Mouse (Mus musculus): Measurements from ENCODE around the gene Krt16. TPM values are rescaled to one million over a fixed set of nuclear protein-coding genes. Genes with fewer than 3 reads are reported as not detected.
A peak's percentile ranks its signal among the peaks of the same experiment; 100 is the strongest.

Krt16 gene
- not detected for polyA plus RNA-seq (2021)

DNA sequence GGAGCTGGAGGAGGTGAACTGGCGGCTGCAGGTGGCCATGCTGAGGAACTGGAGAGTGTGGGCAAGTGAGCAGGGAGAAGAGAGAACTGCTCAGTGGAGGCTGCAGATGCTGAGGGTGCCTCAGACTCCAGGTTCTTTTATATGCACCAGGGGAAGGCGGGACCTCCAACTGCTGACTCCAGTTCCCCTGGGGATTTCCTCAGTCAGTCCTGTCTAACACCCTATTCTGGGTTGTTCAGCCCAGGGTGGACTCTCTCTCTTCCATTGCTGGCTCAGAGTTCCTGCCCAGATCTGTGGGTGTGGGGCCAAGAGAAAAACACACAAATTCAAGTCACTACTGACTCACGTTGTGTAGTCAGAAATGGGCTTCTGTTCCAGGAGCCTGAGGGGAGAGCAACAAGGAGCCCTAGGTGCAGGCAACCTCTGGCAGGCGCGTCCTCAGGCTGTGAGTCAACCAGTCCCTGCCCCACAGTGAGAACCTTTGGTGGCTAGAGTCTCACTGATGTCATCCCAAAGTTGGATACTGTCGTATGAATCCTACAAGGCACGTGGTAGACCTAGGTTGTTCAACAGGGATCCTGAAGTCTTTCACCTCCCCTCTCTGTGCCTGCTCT lies at the start of gene Krt16:
TSS of gene Krt16 (minus strand) at position 51 of the 614 bp plus-strand sequence.
- in situ Hi-C loops (cut with MboI; ENCODE audit: low pct_unique_long_range_greater_than_20kb) = no loop called here
- no peaks in the 10 kb centered on the region for H3K27me3 ChIP-seq
- ATAC-seq (no peak), DNase-seq (ENCODE audit: low read depth, low spot score) (no peak)
- ChIA-PET CTCF (no interaction called here), POLR2A (no interaction called here)
- no peak for TF ChIP-seq CTCF (IDR thresholded peaks at IDR 0.05)

DNA sequence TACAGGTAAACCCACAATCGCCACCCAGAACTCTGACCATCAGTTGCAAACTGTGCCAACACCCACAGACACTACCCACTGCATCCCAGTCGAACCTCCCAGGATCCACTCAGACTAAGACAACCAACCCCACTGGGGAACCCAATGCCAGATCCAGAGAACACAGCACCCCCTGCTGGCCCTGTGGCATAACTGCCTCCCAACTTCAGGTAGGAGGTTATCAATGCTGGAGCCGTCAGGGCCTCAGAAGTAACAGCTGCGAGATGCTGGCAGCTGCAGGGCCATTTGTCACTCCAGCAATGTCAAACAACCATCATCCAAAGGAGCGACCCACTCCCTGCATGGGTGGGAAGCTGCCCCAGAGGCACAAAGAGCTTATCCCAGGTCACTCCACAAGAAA lies 49.1 kb upstream of the Krt16 start:
- in situ Hi-C loops (cut with MboI; ENCODE audit: low pct_unique_long_range_greater_than_20kb) = loop anchor here (5.0 kb wide), 3 partner anchors 290 to 836 kb away; no protein-coding TSS in a partner anchor
- DNase-seq (ENCODE audit: low read depth, low spot score) = no peak
- peak; percentile 64 for TF ChIP-seq CTCF (IDR thresholded peaks at IDR 0.05)
- CTCF ChIA-PET = interaction anchor here (1.0 to 11.7 kb wide), 11 partner anchors 8 to 912 kb away, joined by 3 to 210 read pairs (median 5); no protein-coding TSS in a partner anchor
- POLR2A ChIA-PET = interaction anchor here (0.6 to 0.8 kb wide), 2 partner anchors 9 to 129 kb away, joined by 3 to 10 read pairs; no protein-coding TSS in a partner anchor
- no peaks in the 10 kb centered on the region for H3K27me3 ChIP-seq
- no peak for ATAC-seq

DNA sequence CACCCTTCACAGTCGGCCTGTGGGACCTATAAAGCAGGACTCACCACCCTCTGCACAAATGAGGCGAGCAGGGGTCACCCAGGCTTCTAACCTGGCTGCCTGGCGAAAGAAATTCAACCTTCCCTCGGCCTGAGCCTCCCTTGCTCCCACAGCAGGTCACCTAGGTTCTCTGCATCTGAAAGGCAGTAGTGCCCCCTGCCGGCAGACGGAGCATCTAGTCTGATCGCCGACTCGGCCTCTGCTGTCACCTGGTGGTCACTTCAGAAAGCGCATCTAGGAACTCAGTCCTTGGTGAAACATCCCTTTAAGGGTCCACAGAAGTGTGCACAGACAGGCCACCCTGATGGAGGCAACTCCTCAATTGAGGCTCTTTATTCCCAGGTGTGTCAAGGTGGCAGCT lies 46.6 kb upstream of the Krt16 start:
- in situ Hi-C loops (cut with MboI; ENCODE audit: low pct_unique_long_range_greater_than_20kb) = loop anchor here (5.0 kb wide), 3 partner anchors 288 to 833 kb away; no protein-coding TSS in a partner anchor

DNA sequence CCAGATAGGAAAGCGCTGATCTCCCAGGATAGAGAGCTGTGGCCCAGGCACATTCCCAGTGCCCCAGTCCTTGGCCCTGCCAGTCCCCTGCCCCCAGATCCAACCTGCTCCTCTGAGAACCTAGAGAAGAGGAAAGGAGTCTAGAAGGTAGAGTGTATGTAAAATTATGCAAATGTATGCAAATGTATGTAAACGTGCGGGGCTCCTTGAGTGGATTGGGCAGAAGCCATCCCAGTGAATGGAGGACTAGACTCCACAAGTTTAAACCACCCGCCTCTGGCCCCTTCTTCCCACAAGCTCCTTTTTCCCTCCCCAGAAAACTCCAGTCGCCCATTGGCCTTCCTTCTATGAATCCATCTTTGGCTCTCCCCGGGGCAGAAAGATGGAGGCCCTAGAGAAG lies 44.2 kb upstream of the Krt16 start:
- ChIA-PET POLR2A (no interaction called here), CTCF (interaction anchor here (1.3 to 11.7 kb wide), 2 partner anchors 9 to 14 kb away, joined by 3 to 210 read pairs; no protein-coding TSS in a partner anchor)
- ATAC-seq (no peak), DNase-seq (ENCODE audit: low read depth, low spot score) (no peak)
- no peaks in the 10 kb centered on the region for H3K27me3 ChIP-seq
- TF ChIP-seq CTCF (IDR thresholded peaks at IDR 0.05) = no peak
- in situ Hi-C loops (cut with MboI; ENCODE audit: low pct_unique_long_range_greater_than_20kb) = loop anchor here (5.0 kb wide), 1 partner anchor 911 kb away; no protein-coding TSS in a partner anchor

More for the DNA sequence above, 46.6 kb upstream of the Krt16 start:
- POLR2A ChIA-PET = interaction anchor here (0.9 kb wide), 1 partner anchor 832 kb away, joined by 3 read pairs; no protein-coding TSS in a partner anchor
- CTCF ChIA-PET = interaction anchor here (0.8 to 11.7 kb wide), 13 partner anchors 11 to 931 kb away, joined by 3 to 210 read pairs (median 3); no protein-coding TSS in a partner anchor
- ATAC-seq = peak; percentile 42
- no peaks in the 10 kb centered on the region for H3K27me3 ChIP-seq
- TF ChIP-seq CTCF (IDR thresholded peaks at IDR 0.05) = no peak
- no peak for DNase-seq (ENCODE audit: low read depth, low spot score)

DNA sequence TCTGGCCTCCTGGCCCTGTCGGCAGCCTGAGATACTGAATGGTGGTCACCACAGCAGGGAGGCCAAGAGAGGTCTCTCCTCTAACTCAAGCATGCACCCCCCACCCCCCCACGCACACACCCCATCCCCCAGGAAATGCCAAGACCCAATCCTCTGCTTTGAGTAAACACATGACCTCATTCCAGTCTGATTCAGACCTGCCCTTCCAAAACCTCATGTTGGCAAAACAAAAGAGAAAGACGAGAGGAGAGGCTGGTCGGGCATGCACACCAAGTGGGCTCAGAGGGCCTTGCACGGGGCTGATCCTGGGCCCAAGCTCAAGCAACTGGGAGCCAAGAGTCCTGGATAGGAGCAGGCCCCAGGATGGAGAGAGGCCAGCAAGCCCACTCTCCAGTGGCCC lies 41.5 kb upstream of the Krt16 start:
- ATAC-seq (peak; percentile 47), DNase-seq (ENCODE audit: low read depth, low spot score) (peak; percentile 56)
- in situ Hi-C loops (cut with MboI; ENCODE audit: low pct_unique_long_range_greater_than_20kb) = loop anchor here (5.0 kb wide), 1 partner anchor 908 kb away; no protein-coding TSS in a partner anchor
- CTCF ChIA-PET = interaction anchor here (0.8 to 11.7 kb wide), 3 partner anchors 6 to 121 kb away, joined by 5 to 210 read pairs (median 5); no protein-coding TSS in a partner anchor
- POLR2A ChIA-PET = no interaction called here
- no peaks in the 10 kb centered on the region for H3K27me3 ChIP-seq
- no peak for TF ChIP-seq CTCF (IDR thresholded peaks at IDR 0.05)

DNA sequence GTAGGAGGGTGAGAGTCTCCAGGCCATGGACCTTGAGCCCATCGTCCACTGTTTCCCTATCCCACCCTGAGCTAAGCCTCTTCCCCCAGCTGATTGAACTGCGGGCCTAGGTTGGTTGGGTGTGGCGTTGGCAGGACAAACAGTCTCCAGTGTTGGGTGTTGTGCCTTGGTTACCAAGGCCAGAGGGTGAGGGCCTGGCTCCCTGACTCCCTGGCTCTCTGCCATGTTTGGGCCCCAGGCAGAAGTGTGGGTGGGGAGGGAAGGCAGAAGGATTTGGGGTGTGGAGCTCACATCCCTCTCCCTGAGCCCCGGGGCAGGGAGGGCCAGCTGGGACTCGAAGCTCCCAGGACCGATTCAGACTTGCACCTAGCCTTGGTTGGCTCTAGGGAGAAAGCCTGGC lies 40.2 kb upstream of the Krt16 start:
- ChIA-PET POLR2A (interaction anchor here (0.6 to 0.7 kb wide), 2 partner anchors 9 to 337 kb away, joined by 3 to 5 read pairs; no protein-coding TSS in a partner anchor), CTCF (interaction anchor here (0.9 kb wide), 1 partner anchor 9 kb away, joined by 7 read pairs; no protein-coding TSS in a partner anchor)
- ATAC-seq = peak; percentile 11
- peak; percentile 31 for DNase-seq (ENCODE audit: low read depth, low spot score)
- H3K27me3 ChIP-seq = no peaks in the 10 kb centered on the region
- TF ChIP-seq CTCF (IDR thresholded peaks at IDR 0.05) = no peak
- in situ Hi-C loops (cut with MboI; ENCODE audit: low pct_unique_long_range_greater_than_20kb) = no loop called here

DNA sequence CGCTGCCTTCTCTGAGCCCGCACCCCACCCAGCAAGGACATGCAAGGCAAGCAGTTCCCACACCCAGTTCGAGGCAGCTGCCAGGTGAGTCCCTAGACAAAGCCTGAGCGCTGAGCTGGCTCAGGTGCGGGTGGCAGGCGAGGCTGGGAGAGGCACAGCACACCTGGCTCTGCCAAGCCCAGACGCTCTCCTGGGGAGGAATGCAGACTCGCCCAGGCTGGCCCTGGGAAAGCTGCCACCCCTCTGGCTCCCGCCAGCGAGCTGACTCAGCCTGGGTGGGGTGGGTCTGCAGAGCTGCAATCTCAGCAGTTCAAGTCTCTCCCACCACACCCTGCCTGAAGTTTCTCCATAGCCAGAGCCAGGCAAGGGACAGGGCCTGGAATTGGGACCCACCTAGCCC lies 38.3 kb upstream of the Krt16 start:
- ChIA-PET CTCF (interaction anchor here (1.8 to 8.2 kb wide), 2 partner anchors 9 to 21 kb away, joined by 3 to 210 read pairs; no protein-coding TSS in a partner anchor), POLR2A (no interaction called here)
- no peak for TF ChIP-seq CTCF (IDR thresholded peaks at IDR 0.05)
- ATAC-seq (peak; percentile 19), DNase-seq (ENCODE audit: low read depth, low spot score) (peak; percentile 31)
- in situ Hi-C loops (cut with MboI; ENCODE audit: low pct_unique_long_range_greater_than_20kb) = no loop called here
- H3K27me3 ChIP-seq = no peaks in the 10 kb centered on the region

DNA sequence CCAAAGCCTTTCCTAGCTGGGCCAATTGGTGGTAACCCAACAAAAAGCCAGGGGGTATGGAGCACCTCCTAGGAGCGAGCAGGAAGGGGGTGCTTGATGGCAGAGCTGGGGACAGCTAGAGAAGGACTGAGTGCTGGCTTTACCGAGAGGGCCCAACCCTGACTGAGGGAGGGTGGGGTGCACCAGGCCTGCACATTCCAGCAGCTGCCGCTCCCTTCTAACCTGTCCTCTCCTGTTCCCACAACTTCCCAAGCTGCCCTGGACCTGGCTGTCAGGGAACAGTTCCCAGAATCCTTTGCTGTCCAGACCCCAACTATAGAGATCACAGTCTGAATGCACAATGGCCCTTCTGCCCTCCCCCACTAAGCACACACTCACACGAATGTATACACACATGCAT lies 36.3 kb upstream of the Krt16 start:
- POLR2A ChIA-PET = no interaction called here
- CTCF ChIA-PET = interaction anchor here (8.2 kb wide), 1 partner anchor 11 kb away, joined by 210 read pairs; no protein-coding TSS in a partner anchor
- ATAC-seq = no peak
- TF ChIP-seq CTCF (IDR thresholded peaks at IDR 0.05) = no peak
- no peak for DNase-seq (ENCODE audit: low read depth, low spot score)
- in situ Hi-C loops (cut with MboI; ENCODE audit: low pct_unique_long_range_greater_than_20kb) = loop anchor here (5.0 kb wide), 1 partner anchor 113 kb away; no protein-coding TSS in a partner anchor
- no peaks in the 10 kb centered on the region for H3K27me3 ChIP-seq

DNA sequence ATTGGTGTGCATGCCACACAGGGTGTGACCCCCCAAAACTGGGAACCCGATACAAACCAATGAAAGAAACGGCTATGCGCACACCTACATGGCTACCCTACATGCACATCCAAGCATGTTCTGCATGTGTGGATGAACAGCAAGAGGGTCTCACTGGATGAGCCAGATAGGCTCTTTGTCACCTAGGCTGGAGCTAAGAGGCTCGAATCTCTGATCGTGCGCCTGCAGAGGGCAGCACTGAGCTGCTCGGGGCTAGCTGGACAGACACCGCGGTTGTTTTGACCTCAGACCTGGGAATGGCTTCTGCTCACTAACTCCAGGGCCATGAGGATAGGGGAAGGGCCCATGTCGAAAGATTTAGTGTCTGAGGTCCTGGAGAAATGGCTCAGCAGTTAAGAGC lies 33.8 kb upstream of the Krt16 start:
- no peak for ATAC-seq
- in situ Hi-C loops (cut with MboI; ENCODE audit: low pct_unique_long_range_greater_than_20kb) = loop anchor here (5.0 kb wide), 1 partner anchor 110 kb away; no protein-coding TSS in a partner anchor
- CTCF ChIA-PET = interaction anchor here (0.6 to 8.2 kb wide), 17 partner anchors 13 to 902 kb away, joined by 3 to 210 read pairs (median 3); partner anchors contain the start of gene Krt33b
- POLR2A ChIA-PET = no interaction called here
- TF ChIP-seq CTCF (IDR thresholded peaks at IDR 0.05) = no peak
- no peaks in the 10 kb centered on the region for H3K27me3 ChIP-seq
- DNase-seq (ENCODE audit: low read depth, low spot score) = no peak

DNA sequence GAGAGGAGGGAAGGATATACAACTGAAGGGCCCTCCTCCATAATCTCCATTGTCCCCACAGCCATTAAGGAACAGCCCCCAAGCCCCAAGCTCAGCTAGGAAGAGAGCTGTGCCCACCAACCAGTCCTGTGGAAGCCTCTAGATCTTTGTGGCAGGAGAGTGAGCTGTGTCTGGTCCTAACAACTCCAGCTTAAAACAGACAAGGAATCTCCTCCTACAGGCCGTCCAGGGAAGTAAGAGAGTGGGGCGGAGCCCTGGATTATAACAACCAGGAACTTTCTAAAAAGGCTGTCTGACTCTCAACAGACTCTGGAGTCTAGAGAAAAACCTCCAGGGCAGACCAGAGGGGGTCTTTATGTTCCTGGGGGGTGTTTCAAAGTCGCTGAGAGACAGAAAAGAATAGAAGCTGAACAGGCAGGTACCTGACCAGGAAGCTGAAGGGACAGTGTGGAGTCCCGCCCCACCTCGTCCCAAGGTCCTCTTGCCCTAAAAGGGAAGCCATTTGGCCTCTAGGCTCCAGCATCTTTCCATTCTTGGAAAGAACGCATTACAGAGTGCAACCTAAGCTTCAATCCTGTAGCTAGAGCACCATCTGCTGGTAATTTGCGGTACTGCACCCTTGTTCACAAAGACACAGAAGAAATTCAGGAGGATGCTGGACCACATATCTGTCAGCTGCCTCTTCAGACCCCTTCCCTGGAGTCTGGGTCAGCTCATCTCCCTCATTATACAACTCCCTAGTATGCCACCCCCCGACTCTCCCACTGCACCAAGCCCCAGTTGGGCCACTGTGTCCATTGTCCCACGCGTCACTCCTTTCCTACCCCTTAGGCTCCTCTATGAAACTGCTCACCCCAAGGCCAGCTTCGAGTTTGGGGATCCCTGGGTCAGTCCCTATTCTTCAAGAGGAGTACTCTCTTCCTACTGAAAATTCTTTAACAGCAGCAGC lies 33.2 kb upstream of the Krt16 start:
- in situ Hi-C loops (cut with MboI; ENCODE audit: low pct_unique_long_range_greater_than_20kb) = loop anchor here (5.0 kb wide), 1 partner anchor 110 kb away; no protein-coding TSS in a partner anchor
- no peak for ATAC-seq
- ChIA-PET CTCF (interaction anchor here (0.6 to 8.2 kb wide), 18 partner anchors 14 to 901 kb away, joined by 3 to 210 read pairs (median 3); partner anchors contain the start of gene Krt33b), POLR2A (no interaction called here)
- TF ChIP-seq CTCF (IDR thresholded peaks at IDR 0.05) = no peak
- peak; percentile 33 for DNase-seq (ENCODE audit: low read depth, low spot score)
- H3K27me3 ChIP-seq = no peaks in the 10 kb centered on the region
